Mouse (Mus musculus) adrenal gland (tissue): ENCODE data around the gene Gm5114.
"Not testable (repeated sequence)": the region's sequence is repeated elsewhere in the genome, so short reads cannot be mapped to it uniquely, and the experiment has no call there.

ENCODE experiments used
- intact Hi-C: fragments of 180-260 bp; cut with DNase I; formaldehyde crosslinking; loops from one replicate; pipeline ENCODE4 v1.15.1; 2025
- long read RNA-seq, 2 experiments: library from polyadenylated mRNA; unstranded; transcript quantifications; one replicate each; pipeline ENCODE4 v2.0.0; 2020; ENCODE audit warnings: borderline replicate concordance in 1 of 2; ENCODE audit not compliant: insufficient replicate concordance in 1 of 2
- microRNA-seq, 2 experiments: library from miRNA; unstranded; fragments of <30 nt; microRNA quantifications; one replicate each; pipeline ENCODE4; 2019

The Gm5114 gene
- long read RNA-seq, experiment 1 = 0 reads
- long read RNA-seq, experiment 2 = 0 reads

DNA sequence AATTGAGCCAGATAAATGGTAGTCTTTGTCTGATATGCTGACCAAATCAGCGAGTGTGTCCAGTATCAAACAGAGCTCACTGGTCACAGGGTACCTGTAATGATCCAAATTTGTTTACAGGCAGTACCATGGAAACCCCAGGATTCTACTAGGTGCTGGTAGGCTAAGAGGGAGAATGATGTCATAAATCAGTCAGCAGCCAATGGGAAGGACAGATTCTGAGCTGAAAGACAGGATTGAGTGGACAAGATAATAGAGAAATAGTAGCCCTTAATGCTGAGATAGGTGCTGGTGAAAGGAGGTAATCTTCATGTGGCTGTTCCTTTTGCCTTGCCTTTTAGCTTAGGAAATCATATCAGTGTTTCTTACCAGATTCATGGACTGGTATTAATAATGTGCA, at the start of gene Gm5114:
Gene Gm5114 (minus strand): TSS at position 101 of the 400 bp plus-strand sequence.
- intact Hi-C loops = not testable (repeated sequence)

DNA sequence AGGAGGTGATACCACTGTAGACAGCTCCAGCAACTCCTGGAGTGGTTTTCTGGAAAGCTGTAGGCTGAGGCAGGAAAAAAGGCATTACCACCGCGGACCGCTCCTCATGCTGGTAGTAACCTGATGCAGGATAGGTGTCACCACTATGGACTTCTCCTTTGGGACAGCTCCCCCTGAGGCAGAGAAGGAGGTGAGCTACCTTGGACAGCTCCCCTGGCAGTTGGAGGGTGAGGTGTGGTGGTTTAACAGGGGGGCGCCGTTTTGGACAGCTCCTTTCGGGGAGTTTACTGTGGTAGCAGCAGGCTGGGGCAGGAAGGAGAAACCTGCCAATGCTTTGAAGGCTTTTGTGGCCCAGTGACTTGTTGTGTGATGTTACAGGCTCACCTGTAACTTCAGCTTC, 42.8 kb upstream of the Gm5114 start:
- intact Hi-C loops = no loop called here

DNA sequence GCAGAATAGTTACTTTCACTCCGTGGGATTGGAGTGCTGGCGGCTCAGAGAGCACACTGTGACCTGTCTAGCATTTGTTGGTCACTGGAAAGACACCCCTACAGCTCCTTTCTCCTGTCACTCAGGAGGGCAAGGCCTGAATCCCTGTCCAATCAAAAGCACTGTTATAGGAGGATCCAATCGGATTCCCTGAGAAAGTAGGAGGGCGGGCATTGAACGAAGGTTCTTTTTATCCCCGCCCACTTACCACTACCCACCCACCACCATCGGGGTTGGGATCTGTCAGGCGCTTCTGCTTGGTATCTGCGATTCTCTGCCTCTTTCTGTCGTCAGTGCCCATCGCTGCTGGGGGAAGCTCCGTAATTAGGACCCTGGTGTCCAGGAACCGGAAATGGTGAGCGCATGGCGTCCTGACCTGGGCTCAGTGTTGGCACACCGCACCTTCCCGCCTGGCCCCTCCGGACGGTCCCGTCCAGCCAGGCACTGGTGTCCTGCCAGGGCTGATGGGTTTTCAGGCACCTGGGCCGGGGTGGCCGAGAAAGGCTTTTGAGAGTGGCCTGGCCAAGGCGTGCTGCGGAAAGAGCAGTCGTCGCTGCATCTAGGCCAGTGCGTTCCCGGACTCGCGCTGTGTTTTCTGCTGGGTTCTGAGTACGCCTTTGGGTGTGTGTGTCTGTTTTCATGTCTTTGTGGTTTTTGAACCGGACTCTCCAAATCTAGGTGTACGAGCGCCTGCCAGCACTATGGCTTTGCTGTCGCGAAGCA, 36.5 kb upstream of the Gm5114 start:
- intact Hi-C loops = loop anchor here (5.0 kb wide), 1 partner anchor 68 kb away; the partner anchor contains the start of gene Zfp619

DNA sequence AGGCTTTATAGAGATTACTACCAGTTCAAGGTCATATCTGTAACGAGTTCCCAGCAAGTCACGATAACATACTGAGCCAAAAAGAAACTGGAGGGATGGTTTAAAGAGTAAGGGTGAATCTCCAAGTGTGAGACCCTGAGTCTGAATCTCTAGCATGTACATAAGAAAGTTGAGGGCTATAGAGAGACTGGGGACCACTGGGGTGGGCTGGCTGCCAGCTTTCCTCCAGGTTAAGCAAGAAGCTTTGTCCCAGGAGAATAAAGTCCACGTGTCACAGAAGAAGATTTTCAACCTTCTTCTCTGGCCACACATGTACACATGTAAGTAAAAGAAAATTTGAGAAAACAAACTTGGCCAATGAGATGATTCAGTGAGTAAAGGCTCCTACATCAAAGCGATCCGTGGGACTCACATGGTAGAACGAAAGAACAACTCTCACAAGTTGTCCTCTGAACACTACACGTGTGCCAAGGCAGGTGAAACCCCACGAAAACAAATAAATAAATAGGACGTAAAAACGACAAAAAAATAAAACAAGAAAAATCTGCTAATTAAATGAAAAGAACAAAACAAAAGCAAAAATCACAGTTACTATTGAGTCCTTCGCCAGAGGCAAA, 35.8 kb upstream of the Gm5114 start:
- intact Hi-C loops = loop anchor here (5.0 kb wide), 1 partner anchor 69 kb away; the partner anchor contains the start of gene Zfp619

DNA sequence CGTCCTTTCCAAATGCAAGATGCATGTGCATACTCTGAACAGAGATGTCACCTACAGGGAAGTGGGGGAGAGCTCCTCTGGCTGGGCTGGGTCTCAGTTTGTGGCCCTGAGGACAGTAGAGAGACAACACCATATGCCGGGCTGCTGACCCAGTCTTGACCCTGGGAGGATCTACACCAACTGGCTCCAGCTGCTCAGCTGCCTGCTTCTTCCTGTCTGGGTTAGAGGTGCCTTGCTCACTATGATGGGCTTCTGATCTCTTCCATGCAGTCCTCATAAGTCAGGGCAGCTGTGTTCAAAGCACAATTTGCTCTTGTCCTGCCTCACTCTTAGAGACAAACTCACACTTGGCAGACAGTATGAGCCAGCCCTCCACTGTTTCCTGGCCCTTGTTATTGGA, 28.3 kb upstream of the Gm5114 start:
- intact Hi-C loops = no loop called here

DNA sequence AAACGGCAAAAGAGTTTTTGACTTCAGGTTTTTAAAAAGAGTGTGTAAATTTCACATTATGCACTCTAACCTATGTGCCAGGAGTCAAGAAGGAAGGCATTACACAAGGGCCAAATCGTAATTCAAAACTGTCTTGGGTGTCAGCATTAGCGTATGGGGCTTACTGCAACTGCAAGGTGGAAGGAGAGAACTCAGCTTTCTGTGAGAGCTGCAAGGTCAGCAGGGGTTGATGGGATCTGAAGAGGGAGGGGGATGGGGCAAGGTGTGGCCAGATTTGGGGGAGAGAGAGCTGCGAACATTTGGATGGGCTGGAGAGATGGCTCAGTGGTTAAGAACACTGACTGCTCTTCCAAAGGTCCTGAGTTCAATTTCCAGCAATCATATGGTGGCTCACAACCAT, 27.4 kb upstream of the Gm5114 start:
- intact Hi-C loops = no loop called here

Small RNA genes lying within 50 kb of the gene (microRNA-seq; reads per million reads assigned to microRNA genes)
- gene Gm27437 = 0 reads per million in 2 experiments
